Mouse (Mus musculus): ENCODE results near the gene Ccdc180. TPM values are rescaled to one million over a fixed set of nuclear protein-coding genes. Genes with fewer than 3 reads are reported as not detected.

Ccdc180 gene
- 0.04 and 0.05 TPM in 2 replicates for polyA plus RNA-seq (2016; fragmentation: Nextera tagmentation; extraction: Ambion mirVana)

GRCm38 (mm10) chr4:45890066-45890761, at the start of gene Ccdc180:
Ccdc180 (plus strand) TSS chr4:45890303.
- DNase-seq (ENCODE audit: low spot score) = no peak
- H3K4me1 ChIP-seq = peaks cover 8% of the 10 kb centered on the region
- H3K9me3 ChIP-seq = no peaks in the 10 kb centered on the region
- no peak within 1 kb of the TSS for H3K27ac ChIP-seq
- no peaks in the 10 kb centered on the region for H3K36me3 ChIP-seq
- WGBS = 15% methylated on average over 19 of the region's 19 CpGs
- H3K27me3 ChIP-seq (ENCODE audit: insufficient read depth, poor library complexity, severe bottlenecking) = peaks cover 4% of the 10 kb centered on the region; the same call in 1 of the 2 replicates
- peak within 1 kb of the TSS; percentile 35 for H3K4me3 ChIP-seq

DNA sequence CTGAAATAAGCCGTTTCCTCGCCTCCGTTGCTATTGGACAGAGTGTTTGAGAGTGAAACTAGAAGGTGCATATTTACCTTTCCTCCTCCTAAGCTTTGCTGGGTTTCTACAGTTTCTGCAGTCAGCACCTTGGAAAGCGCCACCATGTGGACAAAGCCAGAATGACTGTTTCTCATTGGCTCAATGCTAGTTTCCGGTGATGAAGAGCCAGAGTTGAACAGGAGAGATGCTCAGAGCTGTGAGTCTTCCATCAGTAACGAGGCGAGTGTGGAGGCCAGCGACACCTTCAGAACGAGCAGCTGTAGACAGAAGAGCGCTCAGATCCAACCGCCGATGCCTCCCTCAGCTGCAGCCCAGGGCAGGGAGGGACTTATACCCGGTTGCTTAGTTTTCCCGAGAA, 45.7 kb upstream of the Ccdc180 start:
- no peak for DNase-seq (ENCODE audit: low spot score)
- H3K4me1 ChIP-seq = peaks cover 10% of the 10 kb centered on the region
- 39% methylated on average over 14 of the region's 14 CpGs for WGBS

DNA sequence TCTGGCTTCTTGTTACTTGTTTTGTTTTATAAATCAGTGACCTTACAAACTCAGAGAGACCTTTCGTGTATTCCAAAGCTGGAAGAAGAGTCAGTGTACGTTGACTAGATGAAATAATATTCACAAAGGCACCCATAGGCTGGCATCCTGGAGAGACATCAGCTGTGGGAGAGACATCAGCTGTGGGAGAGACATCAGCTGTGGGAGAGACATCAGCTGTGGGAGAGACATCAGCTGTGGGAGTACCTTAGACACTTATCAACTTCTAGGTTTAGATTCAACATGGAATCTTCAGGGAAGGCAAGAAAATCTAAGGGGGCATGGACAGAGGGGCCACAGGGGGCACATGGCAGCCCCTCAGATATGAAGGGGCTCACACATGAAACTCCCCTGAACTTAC, 43.8 kb upstream of the Ccdc180 start:
- Histone ChIP-seq H3K9me3 (no peaks in the 10 kb centered on the region), H3K4me3 (no peak overlapping the region), H3K36me3 (no peaks in the 10 kb centered on the region), H3K27ac (no peak overlapping the region), H3K27me3 (ENCODE audit: insufficient read depth, poor library complexity, severe bottlenecking) (peaks cover 57% of the 10 kb centered on the region), H3K4me1 (peaks cover 10% of the 10 kb centered on the region)
- 91% methylated on average over 2 of the region's 2 CpGs for WGBS
- DNase-seq (ENCODE audit: low spot score) = no peak

More for the DNA sequence above, 45.7 kb upstream of the Ccdc180 start:
- Histone ChIP-seq H3K9me3 (no peaks in the 10 kb centered on the region), H3K27me3 (ENCODE audit: insufficient read depth, poor library complexity, severe bottlenecking) (peaks cover 41% of the 10 kb centered on the region), H3K36me3 (no peaks in the 10 kb centered on the region), H3K27ac (no peak overlapping the region), H3K4me3 (no peak overlapping the region)

DNA sequence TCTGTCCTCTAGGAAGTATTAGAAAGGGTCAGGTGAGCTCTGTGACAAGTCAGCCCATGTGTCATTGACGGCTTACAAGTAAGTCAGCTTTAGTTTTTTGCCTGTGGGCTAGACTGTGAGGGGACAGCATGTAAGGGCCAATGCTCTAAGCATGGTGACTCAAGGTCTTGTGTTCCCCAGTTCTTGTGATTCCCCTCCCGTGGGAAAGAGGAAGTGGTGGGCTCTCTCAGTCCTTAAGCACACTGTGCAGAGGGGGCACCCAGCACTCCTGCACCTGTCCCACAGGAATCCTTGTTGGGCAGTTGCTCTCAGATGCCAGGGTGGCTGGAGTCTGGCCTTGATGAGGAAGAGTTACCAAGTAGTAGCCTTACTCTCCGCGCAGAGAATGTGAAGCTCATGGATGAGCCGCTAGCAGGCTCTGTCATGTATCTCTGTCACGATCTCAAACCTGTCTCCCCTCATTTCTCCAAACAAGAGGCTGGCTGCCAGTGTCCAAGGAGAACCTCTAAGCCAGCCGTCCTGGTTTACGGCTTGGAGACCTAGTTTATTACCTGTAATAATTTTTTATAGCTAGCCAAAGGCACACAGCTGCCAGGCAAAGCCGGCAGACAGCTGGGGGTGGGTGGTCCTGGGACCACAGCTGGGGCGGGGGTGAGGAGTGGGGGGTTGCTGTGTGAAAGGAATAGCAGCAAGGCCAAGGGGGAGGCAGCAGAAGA, 41.8 kb upstream of the Ccdc180 start, which contains the start of gene Stra6l:
TSS of gene Stra6l (plus strand) at position 556 of the 716 bp plus-strand sequence.
- DNase-seq (ENCODE audit: low spot score) = no peak
- H3K4me1 ChIP-seq = peaks cover 19% of the 10 kb centered on the region
- H3K4me3 ChIP-seq = no peak within 1 kb of the TSS
- no peak within 1 kb of the TSS for H3K27ac ChIP-seq
- H3K36me3 ChIP-seq = no peaks in the 10 kb centered on the region
- 60% methylated on average over 10 of the region's 10 CpGs for WGBS
- H3K27me3 ChIP-seq (ENCODE audit: insufficient read depth, poor library complexity, severe bottlenecking) = peaks cover 74% of the 10 kb centered on the region
- no peaks in the 10 kb centered on the region for H3K9me3 ChIP-seq

- Histone ChIP-seq H3K36me3 (no peaks in the 10 kb centered on the region), H3K27ac (no peak overlapping the region), H3K4me1 (peaks cover 24% of the 10 kb centered on the region), H3K9me3 (no peaks in the 10 kb centered on the region), H3K27me3 (ENCODE audit: insufficient read depth, poor library complexity, severe bottlenecking) (peaks cover 77% of the 10 kb centered on the region), H3K4me3 (no peak overlapping the region)
- WGBS = 40% methylated on average over 10 of the region's 10 CpGs
- no peak for DNase-seq (ENCODE audit: low spot score)
Observed at GRCm38 (mm10) chr4:45848825-45849156, 41.3 kb upstream of the Ccdc180 start.

DNA sequence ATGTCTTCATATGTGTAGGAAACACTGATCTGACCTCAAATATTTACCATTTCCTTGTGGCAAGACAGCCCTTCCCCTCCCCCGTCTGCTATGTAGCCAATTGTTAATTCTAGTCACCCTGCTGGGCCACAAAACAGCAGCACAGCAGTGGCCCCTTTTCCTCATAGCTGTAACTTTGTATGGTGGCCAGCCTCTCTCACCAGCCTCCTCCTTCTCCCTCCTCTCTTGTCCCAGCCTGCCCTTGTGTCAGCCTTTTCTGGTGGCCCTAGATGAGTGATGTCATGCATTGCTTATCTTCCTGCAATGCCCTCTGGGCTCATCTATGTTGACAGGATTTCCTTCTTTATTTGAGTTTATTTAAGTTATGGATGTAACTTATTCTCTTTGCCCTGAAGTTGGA, 40.7 kb upstream of the Ccdc180 start:
- Histone ChIP-seq H3K4me3 (no peak overlapping the region), H3K36me3 (no peaks in the 10 kb centered on the region), H3K4me1 (peaks cover 28% of the 10 kb centered on the region), H3K27ac (no peak overlapping the region), H3K9me3 (no peaks in the 10 kb centered on the region), H3K27me3 (ENCODE audit: insufficient read depth, poor library complexity, severe bottlenecking) (peaks cover 76% of the 10 kb centered on the region)
- 62% methylated on average over 1 of the region's 1 CpGs for WGBS
- no peak for DNase-seq (ENCODE audit: low spot score)

- peaks cover 28% of the 10 kb centered on the region for H3K4me1 ChIP-seq
- no peaks in the 10 kb centered on the region for H3K9me3 ChIP-seq
- peaks cover 69% of the 10 kb centered on the region for H3K27me3 ChIP-seq (ENCODE audit: insufficient read depth, poor library complexity, severe bottlenecking)
- peak overlapping the region; percentile 42; the same call in 1 of the 2 replicates for H3K27ac ChIP-seq
- H3K4me3 ChIP-seq = no peak overlapping the region
- no peaks in the 10 kb centered on the region for H3K36me3 ChIP-seq
- DNase-seq (ENCODE audit: low spot score) = no peak
- 22% methylated on average over 3 of the region's 3 CpGs for WGBS
Observed at GRCm38 (mm10) chr4:45851640-45852051, 38.5 kb upstream of the Ccdc180 start.

- 47% methylated on average over 15 of the region's 15 CpGs for WGBS
- Histone ChIP-seq H3K9me3 (no peaks in the 10 kb centered on the region), H3K4me3 (no peak overlapping the region), H3K4me1 (peaks cover 26% of the 10 kb centered on the region), H3K27ac (no peak overlapping the region), H3K27me3 (ENCODE audit: insufficient read depth, poor library complexity, severe bottlenecking) (peaks cover 59% of the 10 kb centered on the region), H3K36me3 (no peaks in the 10 kb centered on the region)
- no peak for DNase-seq (ENCODE audit: low spot score)
Observed at GRCm38 (mm10) chr4:45853496-45854246, 36.4 kb upstream of the Ccdc180 start.

DNA sequence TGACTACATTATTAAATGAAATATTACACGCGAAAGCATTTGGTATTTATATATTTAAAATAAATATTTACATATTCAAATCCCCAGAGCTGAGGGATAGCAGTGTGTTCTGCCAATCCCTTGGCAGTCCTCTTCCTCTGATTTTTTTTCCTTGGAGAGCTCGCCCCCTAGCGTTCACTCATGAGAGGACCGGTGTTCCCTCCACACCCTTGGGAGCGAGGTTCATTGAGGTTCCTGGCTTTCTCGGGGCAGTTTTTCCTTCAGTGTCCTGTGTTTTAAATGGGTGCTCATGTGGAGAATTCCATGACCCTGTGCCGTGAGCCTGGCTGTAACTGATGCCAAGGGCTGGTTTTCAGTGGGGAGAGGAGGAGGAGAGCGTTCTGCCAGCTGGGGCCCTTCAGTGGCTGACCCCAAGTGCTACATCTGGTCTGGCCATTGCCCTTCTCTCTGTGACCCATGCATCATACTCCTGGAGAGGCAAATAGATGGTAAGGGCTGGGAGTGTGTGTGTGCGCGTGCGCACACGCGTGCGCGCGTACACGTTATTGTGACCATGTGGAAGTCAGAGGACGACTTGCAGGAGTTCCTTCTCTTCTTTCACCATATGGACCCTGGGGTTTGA, 34.2 kb upstream of the Ccdc180 start:
- H3K4me1 ChIP-seq = peaks cover 30% of the 10 kb centered on the region
- no peak overlapping the region for H3K4me3 ChIP-seq
- H3K36me3 ChIP-seq = no peaks in the 10 kb centered on the region
- 0 out of 2 replicates have a peak overlapping the region, but pooled peaks have one; percentile 1 for H3K27ac ChIP-seq
- DNase-seq (ENCODE audit: low spot score) = no peak
- WGBS = 43% methylated on average over 19 of the region's 19 CpGs
- H3K9me3 ChIP-seq = peaks cover 4% of the 10 kb centered on the region; the same call in 1 of the 2 replicates
- H3K27me3 ChIP-seq (ENCODE audit: insufficient read depth, poor library complexity, severe bottlenecking) = peaks cover 44% of the 10 kb centered on the region

GRCm38 (mm10) chr4:45861160-45861559, 28.9 kb upstream of the Ccdc180 start:
- WGBS = 55% methylated on average over 5 of the region's 5 CpGs
- no peak for DNase-seq (ENCODE audit: low spot score)
- no peak overlapping the region for H3K4me3 ChIP-seq

GRCm38 (mm10) chr4:45867416-45867815, 22.7 kb upstream of the Ccdc180 start:
- H3K36me3 ChIP-seq = no peaks in the 10 kb centered on the region
- 84% methylated on average over 8 of the region's 8 CpGs for WGBS
- H3K27me3 ChIP-seq (ENCODE audit: insufficient read depth, poor library complexity, severe bottlenecking) = 0 out of 2 replicates have a peak, but pooled peaks cover 12% of the 10 kb centered on the region
- no peak overlapping the region for H3K27ac ChIP-seq
- H3K9me3 ChIP-seq = no peaks in the 10 kb centered on the region
- no peak overlapping the region for H3K4me3 ChIP-seq
- DNase-seq (ENCODE audit: low spot score) = no peak
- H3K4me1 ChIP-seq = peaks cover 13% of the 10 kb centered on the region

More at GRCm38 (mm10) chr4:45861160-45861559, 28.9 kb upstream of the Ccdc180 start:
- peaks cover 4% of the 10 kb centered on the region; the same call in 1 of the 2 replicates for H3K9me3 ChIP-seq
- no peak overlapping the region for H3K27ac ChIP-seq
- H3K36me3 ChIP-seq = no peaks in the 10 kb centered on the region
- peaks cover 27% of the 10 kb centered on the region for H3K27me3 ChIP-seq (ENCODE audit: insufficient read depth, poor library complexity, severe bottlenecking)
- H3K4me1 ChIP-seq = peaks cover 7% of the 10 kb centered on the region; the same call in 1 of the 2 replicates

DNA sequence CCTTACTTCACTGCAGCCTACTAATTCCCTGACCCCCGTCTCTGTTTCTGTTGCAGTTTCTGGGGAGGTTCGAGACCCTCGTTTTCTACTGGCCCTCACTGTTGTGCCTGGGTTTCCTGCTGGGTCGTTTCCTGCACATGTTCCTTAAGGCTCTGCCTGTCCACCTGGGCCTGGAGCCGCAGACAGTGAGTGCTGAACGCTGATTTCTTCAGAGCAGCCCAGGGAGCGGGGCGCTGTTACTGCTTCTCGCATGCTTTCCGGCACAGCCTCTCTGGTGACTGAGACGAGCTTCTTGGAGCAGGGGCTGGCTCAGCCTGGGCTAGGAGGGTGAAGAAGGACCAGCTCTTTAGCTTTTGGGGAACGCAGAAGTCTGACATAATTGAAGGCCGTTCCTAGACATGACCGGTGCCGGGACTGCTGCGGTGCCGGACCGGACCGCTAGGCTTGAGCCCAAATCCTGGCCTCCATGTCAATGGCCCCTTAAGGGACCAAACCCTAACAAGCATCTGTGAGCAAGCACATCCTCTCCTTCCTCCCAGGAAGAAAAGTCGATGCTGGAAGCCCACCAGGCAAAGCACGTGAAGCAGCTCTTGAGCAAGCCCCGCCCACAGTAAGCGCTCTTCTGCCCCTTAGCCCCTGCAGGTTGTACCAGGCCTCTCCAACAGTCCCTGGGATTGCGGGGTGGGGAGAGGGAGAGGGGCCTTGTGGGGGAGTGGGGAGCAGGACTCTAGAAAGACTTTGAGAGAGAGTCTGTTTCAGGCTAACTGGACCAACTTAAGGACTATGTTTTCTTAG, 20.9 kb upstream of the Ccdc180 start:
- no peaks in the 10 kb centered on the region for H3K9me3 ChIP-seq
- DNase-seq (ENCODE audit: low spot score) = no peak
- H3K27ac ChIP-seq = peak overlapping the region; percentile 47
- peaks cover 13% of the 10 kb centered on the region for H3K4me1 ChIP-seq
- WGBS = 17% methylated on average over 24 of the region's 24 CpGs
- H3K36me3 ChIP-seq = no peaks in the 10 kb centered on the region
- H3K4me3 ChIP-seq = peak overlapping the region; percentile 42; the same call in 1 of the 2 replicates
- H3K27me3 ChIP-seq (ENCODE audit: insufficient read depth, poor library complexity, severe bottlenecking) = 0 out of 2 replicates have a peak, but pooled peaks cover 12% of the 10 kb centered on the region
